Mouse (Mus musculus) adrenal gland, adult 8-10 months (tissue): Measurements from ENCODE around the gene Lck. TPM values are rescaled to one million over a fixed set of nuclear protein-coding genes. Genes with fewer than 3 reads are reported as not detected.
A peak's percentile ranks its signal among the peaks of the same experiment; 100 is the strongest.

Source experiments
- DNase-seq: peaks from one replicate; pipeline ENCODE4 v3.0.0; 2022
- total RNA-seq, 4 experiments: library from RNA; stranded (reverse); gene quantifications; 2 replicates each; pipeline ENCODE4 v1.2.4; 2022

The Lck gene
- total RNA-seq, 4 experiments from 2014 or later, result 1.9 to 3.5 (median 2.6) TPM

DNA sequence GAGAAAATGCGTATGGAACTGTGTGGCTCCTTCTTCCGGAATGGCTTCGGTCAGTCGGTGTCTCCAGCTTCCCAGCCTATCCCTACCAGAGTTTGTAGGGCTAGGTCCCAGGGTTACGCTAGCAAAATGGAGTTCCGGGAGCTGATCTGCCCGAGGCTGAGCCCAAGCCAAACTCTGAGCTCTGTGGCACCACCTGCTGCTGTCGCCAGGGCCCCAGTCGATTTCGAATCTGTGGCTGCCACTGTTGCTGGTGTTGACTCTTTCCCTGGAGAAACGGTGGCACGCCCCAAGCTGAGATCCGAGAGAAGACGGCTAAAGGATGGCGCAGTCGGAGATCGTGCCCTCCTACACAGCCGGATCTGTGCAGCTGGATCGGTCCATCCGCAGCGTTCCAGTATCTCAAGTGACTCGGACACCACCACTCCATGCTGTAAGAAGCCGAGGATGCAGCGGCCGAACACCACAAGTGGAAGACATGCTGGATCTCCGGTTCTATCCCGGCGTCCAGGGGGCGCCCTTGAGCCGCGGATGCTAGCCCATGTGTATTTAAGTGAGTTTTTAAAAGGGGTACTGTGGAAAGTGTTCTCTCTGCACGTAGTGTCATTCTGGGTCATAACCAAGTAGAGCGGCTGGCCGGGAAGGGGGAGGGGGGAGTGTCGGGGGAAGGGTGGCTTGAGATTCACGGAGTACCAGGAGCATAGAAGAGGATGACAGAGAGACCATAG, 11.6 kb upstream of the Lck start:
- DNase-seq, result peak; percentile 77

DNA sequence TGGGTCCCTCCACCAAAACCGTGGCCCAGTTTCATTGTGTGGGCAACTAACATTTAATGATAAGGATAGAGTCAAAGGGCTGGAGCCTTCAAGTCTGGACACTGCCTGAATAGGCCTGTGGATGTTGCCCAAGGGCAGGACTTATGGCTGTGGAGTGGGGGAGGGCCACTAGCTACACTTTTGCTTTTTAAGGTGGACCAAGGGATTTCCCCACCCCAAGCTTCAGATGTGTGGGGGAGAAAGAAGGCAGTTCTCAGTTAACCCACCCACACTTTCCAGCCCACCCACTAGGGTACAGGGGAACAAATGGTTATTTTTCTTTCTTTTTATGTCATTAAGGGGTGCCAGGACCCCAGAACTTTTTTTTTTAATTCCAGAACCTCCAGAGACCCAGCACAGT, 10.9 kb upstream of the Lck start:
- no peak for DNase-seq

DNA sequence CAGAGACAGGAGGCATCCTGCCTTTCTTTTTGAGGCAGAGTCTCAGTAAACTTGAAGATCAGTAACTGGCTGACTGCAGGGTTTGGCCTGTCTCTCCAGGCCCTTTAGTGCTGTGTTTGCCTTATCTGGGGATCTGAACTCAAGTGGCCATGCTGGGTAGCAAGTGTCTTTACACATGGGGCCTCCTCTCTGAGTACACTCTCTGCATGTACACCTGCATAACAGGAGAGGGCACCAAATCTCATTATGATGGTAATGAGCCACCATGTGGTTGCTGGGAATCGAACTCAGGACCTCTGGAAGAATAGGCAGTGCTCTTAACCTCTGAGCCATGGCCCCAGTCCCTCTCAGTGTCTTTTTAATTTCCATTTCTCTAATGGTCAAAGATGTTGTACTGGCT, 8.8 kb upstream of the Lck start:
- no peak for DNase-seq

DNA sequence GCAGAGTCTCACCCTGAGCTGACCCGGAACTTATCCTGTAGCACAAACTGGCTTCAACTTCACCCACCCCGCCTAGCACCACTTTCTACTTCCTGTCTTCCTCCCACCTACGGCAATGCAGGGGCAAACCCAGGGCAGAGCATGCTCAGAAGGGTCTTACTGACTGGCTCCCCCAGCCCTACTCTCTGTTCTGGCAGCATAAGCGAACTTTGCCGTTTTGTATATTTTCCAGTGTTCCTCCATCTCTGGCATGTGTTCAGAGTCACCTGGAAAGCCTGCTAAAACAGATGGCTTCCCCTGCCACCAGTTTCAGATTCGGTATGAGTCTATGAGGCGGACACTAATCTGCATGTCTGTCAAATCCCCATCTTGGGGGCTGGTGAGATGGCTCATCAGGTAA, 6.9 kb upstream of the Lck start:
- no peak for DNase-seq

DNA sequence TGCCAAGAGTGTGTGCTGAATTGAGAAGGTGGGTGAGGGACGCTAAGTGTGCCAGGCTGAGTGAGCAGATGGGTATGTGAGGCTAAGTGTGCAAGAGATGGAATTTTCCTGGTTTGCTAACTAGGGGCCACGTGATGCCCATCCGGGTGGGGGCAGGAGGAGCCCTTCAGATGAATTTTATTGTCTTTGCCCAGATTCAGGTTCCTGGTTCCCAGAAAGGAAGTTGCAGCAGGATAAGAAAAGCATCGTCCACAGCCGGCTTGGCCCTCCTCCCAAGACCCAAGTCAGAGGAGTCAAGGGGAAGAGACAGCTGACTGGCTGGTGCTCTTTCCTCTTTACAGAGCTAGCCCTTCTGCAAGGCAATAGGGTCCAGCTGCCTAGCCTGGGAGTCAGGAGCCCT, 5.0 kb upstream of the Lck start, which contains the start of gene Fam167b:
TSS of gene Fam167b (minus strand) at position 84 of the 400 bp plus-strand sequence.
- DNase-seq, result peak; percentile 48

- DNase-seq, result no peak
Observed at GRCm38 (mm10) chr4:129577688-129578087, 4.2 kb upstream of the Lck start.

GRCm38 (mm10) chr4:129576863-129577491, 3.5 kb upstream of the Lck start:
- peak; percentile 58 for DNase-seq

- DNase-seq, result no peak
Observed at GRCm38 (mm10) chr4:129575171-129575844, 1.9 kb upstream of the Lck start.

DNA sequence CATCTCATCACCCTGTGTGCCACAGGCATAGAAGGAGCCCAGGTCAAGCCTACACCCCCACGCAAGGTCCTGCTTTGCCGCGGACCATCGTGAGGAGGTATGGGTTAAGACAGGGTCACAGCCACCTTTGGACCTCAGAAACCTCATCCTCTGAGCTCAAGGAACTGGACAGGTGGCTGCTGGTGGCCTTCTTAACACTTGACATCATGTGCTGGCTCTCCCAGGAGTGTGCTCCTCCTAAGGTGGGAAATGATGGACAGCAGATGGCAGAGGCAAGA, 409 bp downstream of the Lck start:
- DNase-seq, result no peak

DNA sequence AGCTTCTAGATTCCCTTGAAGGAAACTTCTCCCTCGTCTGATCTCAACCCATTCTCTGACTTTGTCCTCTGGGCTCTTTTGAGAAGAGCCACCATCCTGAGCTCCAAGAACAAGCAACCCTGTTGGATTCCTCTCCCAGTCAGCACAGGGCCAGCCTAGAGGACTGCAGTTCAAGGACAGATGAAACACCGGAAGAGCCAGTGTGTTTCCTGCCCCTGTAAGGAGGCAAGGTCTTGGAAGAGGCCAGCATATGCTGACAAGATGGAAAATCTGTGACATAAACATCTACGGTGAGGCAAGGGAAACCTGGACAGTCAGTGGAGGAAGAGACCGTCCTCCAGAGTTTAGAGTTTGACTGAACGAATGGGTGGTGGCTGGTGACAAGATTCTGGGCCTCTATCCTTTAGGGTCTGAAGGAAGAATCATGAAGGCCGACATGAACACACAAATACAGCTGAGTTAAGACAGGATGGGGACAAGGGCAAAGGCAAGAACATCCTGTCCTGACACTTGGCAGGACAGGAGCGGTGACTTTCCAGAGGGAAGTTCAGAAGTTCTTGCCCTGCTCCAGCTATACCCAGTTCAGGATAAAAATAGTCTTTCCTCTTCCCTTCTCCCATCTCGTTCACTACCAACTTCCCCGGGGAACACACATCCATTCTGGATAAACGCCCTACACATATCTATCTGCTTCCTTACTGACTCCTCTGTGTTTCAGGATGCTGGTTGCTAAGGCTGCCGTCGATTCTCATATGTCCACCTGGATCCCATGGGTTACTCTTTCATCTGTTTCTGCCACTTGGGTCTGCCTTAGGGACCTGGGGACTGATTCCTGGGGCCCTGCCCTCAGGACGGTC, 977 bp downstream of the Lck start:
- DNase-seq, result no peak

DNA sequence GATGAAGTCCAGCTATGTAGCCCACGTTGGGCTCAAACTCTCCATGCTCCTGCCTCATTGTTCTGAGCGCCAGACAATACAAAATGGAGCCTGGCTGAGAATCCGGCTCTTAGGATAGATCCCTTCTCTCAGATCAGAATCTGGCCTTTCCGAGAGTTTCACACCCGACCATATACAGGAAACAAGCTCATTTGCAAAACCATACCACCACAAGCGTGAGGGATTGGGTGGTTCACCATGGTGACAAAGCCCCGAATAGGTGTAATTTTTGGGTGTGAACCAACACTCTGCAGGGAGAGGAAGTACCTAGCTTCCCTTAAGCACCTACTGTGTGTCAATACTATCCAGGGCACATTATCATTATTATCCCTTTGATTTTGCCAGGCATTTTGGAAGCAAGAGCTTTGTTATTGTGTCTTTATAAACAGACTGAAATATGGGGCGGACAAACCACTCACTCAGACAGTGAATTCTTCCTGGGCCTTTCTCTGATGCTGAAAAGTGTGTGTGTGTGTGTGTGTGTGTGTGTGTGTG, 1.8 kb downstream of the Lck start:
- DNase-seq, result no peak

DNA sequence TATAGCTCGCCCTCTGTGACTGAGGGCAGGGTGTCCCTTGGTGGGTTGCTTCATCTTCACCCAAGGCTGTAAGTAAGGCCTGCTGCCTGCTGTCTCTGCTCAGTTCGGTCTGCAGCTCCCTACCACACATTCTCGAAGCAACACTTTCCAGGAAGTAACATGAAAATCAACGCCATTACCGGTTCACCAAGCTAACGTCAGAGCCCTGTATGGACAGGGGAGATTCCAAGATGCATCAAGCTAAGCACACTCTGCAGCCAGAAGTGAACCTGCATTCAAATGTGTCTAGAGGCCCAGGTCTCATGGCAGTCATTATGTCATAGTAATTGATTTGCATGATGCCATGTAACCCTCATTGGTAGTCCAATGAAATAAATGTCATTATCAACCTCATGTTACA, 3.4 kb downstream of the Lck start:
- no peak for DNase-seq

GRCm38 (mm10) chr4:129568366-129568765, 5.1 kb downstream of the Lck start:
- DNase-seq, result no peak

- DNase-seq, result no peak
Observed at GRCm38 (mm10) chr4:129565139-129565538, 8.3 kb downstream of the Lck start.

GRCm38 (mm10) chr4:129563718-129564117, 9.7 kb downstream of the Lck start:
- DNase-seq, result no peak

DNA sequence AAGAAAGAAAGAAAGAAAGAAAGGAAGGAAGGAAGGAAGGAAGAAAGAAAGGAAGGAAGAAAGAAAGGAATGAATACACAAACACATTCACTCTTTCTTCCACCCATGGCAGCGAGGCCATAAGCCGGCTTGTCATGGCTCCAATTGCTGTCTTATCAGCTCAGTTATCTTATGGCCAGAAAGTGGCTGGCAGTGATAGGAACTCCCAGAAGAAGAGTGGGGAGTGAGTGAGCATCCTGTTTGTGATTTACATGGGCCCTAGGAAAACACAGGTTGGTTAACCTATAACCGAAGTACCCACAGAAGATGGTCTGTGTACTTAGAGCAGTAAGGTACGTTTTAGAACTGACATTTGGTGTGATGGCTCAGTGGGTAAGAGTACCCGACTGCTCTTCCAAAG, 12.3 kb downstream of the Lck start:
- no peak for DNase-seq

DNA sequence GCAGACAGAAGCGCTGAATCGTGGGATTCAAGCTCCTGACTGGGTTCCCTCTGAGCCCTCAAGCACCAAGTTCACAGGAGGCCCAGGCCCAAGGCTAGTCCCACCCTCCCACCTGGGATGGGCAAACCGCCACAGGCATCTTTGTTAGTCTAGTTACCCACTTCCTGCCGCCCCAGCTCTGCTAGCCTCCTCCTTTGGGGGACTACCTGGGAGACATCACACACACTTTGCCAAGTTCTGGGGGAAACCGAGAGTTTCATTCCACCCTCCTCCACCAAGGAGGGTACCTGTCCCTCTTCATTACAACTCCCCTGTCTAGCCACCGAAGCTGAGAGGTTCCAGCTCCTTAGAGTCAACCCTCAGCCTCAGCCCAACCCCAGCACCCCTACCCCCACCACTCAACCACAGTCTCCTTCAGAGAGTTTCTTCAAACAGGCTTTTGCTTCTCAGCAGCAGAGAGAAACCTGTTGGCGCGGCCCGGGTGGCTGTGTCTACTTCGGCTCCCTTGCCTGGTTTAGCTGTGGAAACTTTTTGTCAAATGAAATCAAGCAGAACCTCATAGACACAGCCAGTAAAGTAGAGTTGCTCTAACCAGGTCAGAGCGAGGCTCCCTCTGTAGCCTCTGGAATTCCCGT, 15.0 kb downstream of the Lck start:
- DNase-seq, result no peak

- DNase-seq, result no peak
Observed at GRCm38 (mm10) chr4:129557256-129557808, 16.1 kb downstream of the Lck start.

DNA sequence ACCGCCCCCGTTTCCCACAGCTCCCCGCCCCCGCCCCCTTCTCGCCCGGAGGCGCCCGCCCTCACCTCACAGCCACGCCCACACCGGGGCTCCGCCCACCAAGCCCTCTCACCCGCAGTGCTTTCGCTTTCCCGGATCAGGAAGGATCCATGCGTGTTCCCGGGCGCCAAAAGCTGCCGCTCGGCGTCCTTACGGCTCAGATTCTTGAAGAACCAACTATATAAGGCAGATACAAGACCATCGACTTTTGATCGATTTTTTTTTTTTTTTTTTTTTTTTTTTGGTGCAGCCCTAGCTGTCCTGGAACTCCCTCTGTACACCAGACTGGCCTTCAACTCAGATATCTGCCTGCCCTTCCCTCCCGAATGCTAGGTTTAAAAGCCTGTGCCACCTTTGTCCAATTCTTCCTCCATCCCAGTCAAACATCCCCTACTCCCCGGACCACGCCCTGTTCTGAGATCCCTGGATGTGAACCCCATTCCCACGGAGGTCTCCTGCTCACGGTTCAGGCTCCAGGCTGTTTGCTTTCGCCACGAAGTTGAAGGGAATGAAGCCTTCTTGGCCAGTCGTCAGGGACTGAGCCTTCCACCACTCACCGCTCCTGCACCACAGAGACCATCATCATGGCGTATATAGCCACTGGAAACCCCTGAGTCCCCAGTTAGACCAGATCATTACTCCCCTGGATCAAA, 16.8 kb downstream of the Lck start:
- DNase-seq, result peak; percentile 85

DNA sequence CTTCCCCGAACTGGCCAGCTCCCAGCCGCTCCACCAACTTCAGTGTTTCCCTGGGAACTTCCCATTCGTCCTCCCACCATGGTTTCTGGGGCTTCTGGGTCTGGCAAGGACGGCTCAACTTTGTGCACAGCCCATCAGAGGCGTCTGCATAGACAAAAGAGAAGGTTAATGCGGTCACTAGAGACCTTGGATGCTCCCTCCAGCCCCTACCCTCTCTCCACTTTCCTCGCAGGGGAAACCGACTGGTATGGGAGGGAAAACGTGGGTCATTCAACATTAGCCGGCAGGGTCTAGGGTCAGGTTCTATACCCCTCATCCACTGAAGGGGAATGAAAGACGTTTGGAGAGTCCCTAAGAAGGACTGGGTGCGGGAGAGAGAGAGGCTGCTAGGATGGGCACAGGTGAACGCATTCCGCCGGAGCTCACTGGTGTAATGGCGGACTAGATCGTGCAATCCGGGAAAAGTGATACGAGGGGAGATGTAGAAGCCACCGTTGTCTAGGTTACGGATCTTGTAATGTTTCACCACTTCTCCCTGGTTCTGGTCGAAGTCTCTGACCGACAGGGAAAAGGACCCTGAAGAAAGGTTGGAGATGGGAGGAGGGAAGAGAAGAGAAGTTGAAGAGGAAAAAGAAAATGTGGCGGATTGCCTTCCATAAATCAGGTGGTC, 17.4 kb downstream of the Lck start:
- no peak for DNase-seq

DNA sequence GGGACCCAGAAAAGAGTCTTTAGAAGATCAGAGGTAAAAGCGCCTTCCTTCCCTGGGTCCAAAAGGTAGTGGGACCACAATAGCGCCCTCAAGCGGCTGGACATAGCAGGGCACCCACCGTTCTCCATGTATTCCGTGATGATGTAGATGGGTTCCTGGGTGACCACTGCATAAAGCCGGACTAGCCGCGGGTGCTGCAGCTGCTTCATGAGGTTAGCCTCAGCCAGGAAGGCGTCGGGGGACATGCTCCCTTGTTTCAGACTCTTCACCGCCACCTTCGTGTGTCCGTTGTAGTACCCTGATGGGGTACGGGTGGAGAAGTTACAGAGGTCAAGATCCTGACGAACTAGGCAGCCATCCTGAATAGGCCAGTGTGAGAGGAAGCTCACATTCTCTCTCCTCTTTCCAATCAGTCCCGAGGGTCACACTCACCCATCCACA, 18.0 kb downstream of the Lck start:
- DNase-seq, result peak; percentile 56
